Mouse (Mus musculus) cerebellum, adult 2 months (tissue): ENCODE results near the gene Spred1. TPM values are rescaled to one million over a fixed set of nuclear protein-coding genes. Genes with fewer than 3 reads are reported as not detected.

Experiments
- DNase-seq, 2 experiments: peaks; one replicate each; pipeline ENCODE4 v3.0.0; 2021
- H3K27ac ChIP-seq: fragments of 200-500 bp; 2 replicates; pipeline ENCODE4 v1.5.1; 2012; ENCODE audit warnings: low read length, control low read depth, inconsistent platforms; ENCODE audit not compliant: insufficient read depth
- H3K27me3 ChIP-seq: fragments of 200-500 bp; 2 replicates; pipeline ENCODE4 v1.6.1; 2012; ENCODE audit warnings: inconsistent platforms, mild to moderate bottlenecking, low read length, moderate library complexity; ENCODE audit not compliant: control insufficient read depth, insufficient read depth
- H3K4me1 ChIP-seq: fragments of 200-500 bp; 2 replicates; pipeline ENCODE4 v1.6.1; 2011; ENCODE audit warnings: low read length; ENCODE audit not compliant: control insufficient read depth, insufficient read depth
- H3K4me3 ChIP-seq: fragments of 200-500 bp; replicated peaks from 2 replicates; pipeline ENCODE3; 2011; ENCODE audit warnings: mild to moderate bottlenecking, low read depth, low read length, control low read depth; ENCODE audit not compliant: insufficient read depth
- CTCF ChIP-seq: fragments of 200-500 bp; IDR thresholded peaks from 2 replicates; pipeline ENCODE4 v1.5.1; 2011; ENCODE audit warnings: low read depth, mild to moderate bottlenecking, control low read depth, low read length, moderate library complexity, borderline replicate concordance; ENCODE audit not compliant: insufficient read depth
- POLR2A ChIP-seq: fragments of 200-500 bp; IDR thresholded peaks from 2 replicates; pipeline ENCODE4 v1.6.1; 2011; ENCODE audit warnings: low read length, control low read depth, borderline replicate concordance; ENCODE audit not compliant: insufficient read depth
- WGBS: fragments of 180-500 bp; shearing (Covaris S2); methylation state at CpG from one replicate; pipeline ENCODE4 v1.1.7; 2018; 5-methylcytosine and 5-hydroxymethylcytosine counted together
- polyA plus RNA-seq: library from polyadenylated mRNA; depleted of rRNA; stranded (reverse); fragments of >200 nt; gene quantifications from 2 replicates; pipeline ENCODE4 v1.2.3, GENCODE M21; 2012

Gene Spred1
- polyA plus RNA-seq, 1 experiment: 33.9 TPM

GRCm38 (mm10) chr2:117131910-117132309, 10.7 kb downstream of the Spred1 start:
- Histone ChIP-seq H3K4me3 (no peak overlapping the region), H3K4me1 (peaks cover 5% of the 10 kb centered on the region; the same call in 1 of the 2 replicates), H3K27ac (no peak overlapping the region), H3K27me3 (no peaks in the 10 kb centered on the region)
- DNase-seq: no peak
- TF ChIP-seq POLR2A: no peak
- TF ChIP-seq CTCF: no peak
- WGBS: 43% methylated on average over 1 of the region's 1 CpGs

DNA sequence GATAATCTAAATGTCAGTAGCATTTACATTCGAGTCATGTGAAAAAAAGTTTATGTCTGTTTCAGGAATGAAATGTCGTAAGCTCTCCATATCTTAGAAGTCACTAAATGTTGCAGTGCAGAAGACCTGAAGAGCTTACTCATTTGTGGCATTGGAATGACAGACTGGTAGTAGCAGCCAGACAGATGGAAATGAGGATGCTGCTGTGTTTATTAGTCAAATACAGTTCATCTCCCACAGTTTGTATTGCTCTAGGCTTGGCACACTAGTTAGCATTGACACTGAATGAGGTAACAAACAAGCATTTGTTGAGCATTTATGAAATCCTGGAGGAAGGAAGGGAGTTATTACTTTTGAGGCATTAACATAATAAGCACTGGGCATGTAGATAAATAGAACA, 12.4 kb downstream of the Spred1 start:
- TF ChIP-seq POLR2A (no peak), CTCF (no peak)
- Histone ChIP-seq H3K27me3 (no peaks in the 10 kb centered on the region), H3K4me1 (peaks cover 5% of the 10 kb centered on the region; the same call in 1 of the 2 replicates), H3K27ac (no peak overlapping the region), H3K4me3 (no peak overlapping the region)
- WGBS: 74% methylated on average over 2 of the region's 2 CpGs
- DNase-seq: no peak

DNA sequence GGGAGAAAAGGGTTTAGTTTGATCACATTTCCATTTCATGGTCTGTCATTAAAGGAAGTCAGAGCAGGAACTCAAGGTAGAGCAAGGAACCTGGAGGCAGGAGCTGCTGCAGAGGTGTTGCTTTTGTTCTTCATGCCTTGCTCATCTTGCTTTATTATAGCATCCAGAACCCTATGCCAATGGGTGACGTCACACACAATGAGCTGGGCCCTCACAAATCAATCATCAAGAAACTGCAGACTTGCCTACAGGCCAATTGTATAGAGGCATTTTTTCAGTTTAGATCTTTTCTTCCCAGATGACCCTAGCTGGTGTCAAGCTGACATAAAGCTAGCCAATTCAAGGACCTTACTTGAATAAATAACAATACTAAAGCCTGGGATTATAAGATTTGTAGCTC, 16.6 kb downstream of the Spred1 start:
- Histone ChIP-seq H3K27ac (no peak overlapping the region), H3K4me1 (peaks cover 5% of the 10 kb centered on the region; the same call in 1 of the 2 replicates), H3K4me3 (no peak overlapping the region), H3K27me3 (no peaks in the 10 kb centered on the region)
- no peak for TF ChIP-seq CTCF
- TF ChIP-seq POLR2A: no peak
- 24% methylated on average over 1 of the region's 1 CpGs for WGBS
- peak in 1 of 2 experiments; percentile 20 for DNase-seq

- no peak for TF ChIP-seq CTCF
- no peak for TF ChIP-seq POLR2A
- H3K4me3 ChIP-seq: no peak overlapping the region
- DNase-seq: no peak
- 34% methylated on average over 5 of the region's 5 CpGs for WGBS
- peaks cover 2% of the 10 kb centered on the region; the same call in 1 of the 2 replicates for H3K4me1 ChIP-seq
- H3K27ac ChIP-seq: no peak overlapping the region
- H3K27me3 ChIP-seq: no peaks in the 10 kb centered on the region
Observed at GRCm38 (mm10) chr2:117138932-117139331, 17.8 kb downstream of the Spred1 start.

- 80% methylated on average over 1 of the region's 1 CpGs for WGBS
- H3K4me3 ChIP-seq: no peak overlapping the region
- TF ChIP-seq POLR2A (no peak), CTCF (no peak)
- H3K27me3 ChIP-seq: no peaks in the 10 kb centered on the region
- H3K4me1 ChIP-seq: no peaks in the 10 kb centered on the region; the same call in 1 of the 2 replicates
- no peak for DNase-seq
- H3K27ac ChIP-seq: no peak overlapping the region
Observed at GRCm38 (mm10) chr2:117139977-117140376, 18.8 kb downstream of the Spred1 start.

DNA sequence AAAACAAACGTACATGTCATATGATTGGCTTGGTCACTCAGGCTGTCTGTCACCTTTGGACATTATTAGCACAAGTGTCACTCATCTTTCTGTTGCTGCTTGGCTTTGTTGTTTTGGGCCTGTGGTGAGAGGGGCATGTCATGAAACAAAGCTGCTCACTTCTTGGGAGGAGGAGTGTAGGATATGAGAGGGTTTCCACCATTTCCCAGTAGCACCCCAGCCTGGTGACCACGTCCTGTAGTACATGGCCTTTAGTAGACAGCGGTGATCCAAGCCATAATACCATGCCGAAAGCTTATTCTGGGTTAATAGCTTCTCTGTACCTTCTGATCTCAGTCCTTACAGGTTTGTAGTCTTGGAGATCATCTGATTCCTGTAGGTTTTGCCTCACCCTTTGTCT, 21.9 kb downstream of the Spred1 start:
- Histone ChIP-seq H3K27me3 (no peaks in the 10 kb centered on the region), H3K27ac (no peak overlapping the region), H3K4me1 (no peaks in the 10 kb centered on the region; the same call in 1 of the 2 replicates), H3K4me3 (no peak overlapping the region)
- WGBS: 80% methylated on average over 4 of the region's 4 CpGs
- no peak for DNase-seq
- TF ChIP-seq POLR2A (no peak), CTCF (no peak)

DNA sequence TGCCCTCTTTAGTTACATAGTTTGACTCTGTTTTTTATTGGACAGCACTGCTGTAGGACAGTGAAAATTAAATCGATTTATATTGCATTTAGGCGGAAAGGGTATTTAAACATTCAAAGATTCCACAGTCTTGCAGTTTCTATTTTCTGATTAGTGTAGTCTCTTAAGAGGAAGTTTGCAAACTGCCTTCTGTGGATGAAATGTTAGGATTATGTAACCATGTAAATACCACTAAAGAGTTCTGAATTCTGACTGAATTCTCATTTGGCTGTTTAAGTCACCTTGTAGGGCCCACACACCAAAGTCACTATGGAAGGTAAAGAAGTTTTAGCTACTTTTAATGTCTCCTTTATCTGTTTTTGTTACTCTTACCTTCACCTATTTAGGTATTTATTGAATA, 24.9 kb downstream of the Spred1 start:
- no peak overlapping the region for H3K27ac ChIP-seq
- 93% methylated on average over 2 of the region's 2 CpGs for WGBS
- H3K27me3 ChIP-seq: no peaks in the 10 kb centered on the region
- DNase-seq: no peak
- no peak overlapping the region for H3K4me3 ChIP-seq
- no peaks in the 10 kb centered on the region for H3K4me1 ChIP-seq
- TF ChIP-seq POLR2A (no peak), CTCF (no peak)

GRCm38 (mm10) chr2:117146617-117147016, 25.4 kb downstream of the Spred1 start:
- WGBS: 77% methylated on average over 3 of the region's 3 CpGs
- TF ChIP-seq POLR2A: no peak
- no peak for TF ChIP-seq CTCF

DNA sequence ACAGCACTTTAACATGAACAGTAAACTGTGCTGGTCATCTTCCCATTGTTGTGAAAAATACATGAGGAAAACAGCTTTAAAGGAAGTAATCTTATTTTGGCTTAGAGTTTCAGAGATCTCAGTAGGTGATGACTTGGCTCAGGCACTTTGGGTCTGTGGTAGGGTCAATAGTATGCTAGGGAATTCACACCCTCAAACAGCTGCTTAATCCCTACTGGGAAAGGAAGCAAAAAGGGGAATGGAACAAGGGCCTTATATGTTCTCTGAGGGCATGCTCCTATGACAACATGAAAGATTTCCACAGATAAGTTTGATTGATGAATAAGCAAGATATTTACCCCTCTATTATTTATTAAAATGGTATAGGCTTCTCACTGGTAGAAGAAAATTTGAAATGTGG, 31.0 kb downstream of the Spred1 start:
- TF ChIP-seq CTCF: no peak
- TF ChIP-seq POLR2A: no peak

More at GRCm38 (mm10) chr2:117146617-117147016, 25.4 kb downstream of the Spred1 start:
- H3K4me3 ChIP-seq: no peak overlapping the region
- peaks cover under 1% of the 10 kb centered on the region; the same call in 1 of the 2 replicates for H3K4me1 ChIP-seq
- no peak overlapping the region for H3K27ac ChIP-seq
- no peak for DNase-seq
- H3K27me3 ChIP-seq: no peaks in the 10 kb centered on the region

More for the DNA sequence above, 31.0 kb downstream of the Spred1 start:
- H3K27ac ChIP-seq: no peak overlapping the region
- no peaks in the 10 kb centered on the region for H3K27me3 ChIP-seq
- no peak for DNase-seq
- peaks cover 4% of the 10 kb centered on the region for H3K4me1 ChIP-seq
- H3K4me3 ChIP-seq: no peak overlapping the region
